Comparison of ENCODE assay signal across 9 mouse cellular contexts in genomic region chr13:83724196-83724595, GRCm38 (mm10).
DNase-seq lines count a peak whose midpoint lies in the region; ATAC-seq and TF ChIP-seq lines count a peak whose summit lies in the region.
"Had no signal": no experiment of that assay in that cellular context is flagged by ENCODE, and none has a peak within 500 bp of the region (broad histone marks: within the 10 kb centered on the region; RNA-seq: fewer than 3 reads in every experiment).

No protein-coding gene starts in this region.

- H3K9ac ChIP-seq in neural tube, embryonic 11.5 days (ENCODE audit: low read length): peak overlapping the region; percentile 86
- peak overlapping the region; percentile 100 for H3K9ac ChIP-seq in forebrain, embryonic 13.5 days

- no peaks in the 10 kb centered on the region for H3K36me3 ChIP-seq in neural tube, embryonic 11.5 days (ENCODE audit: control insufficient read depth, insufficient read depth, low read length)
- H3K36me3 ChIP-seq in forebrain, embryonic 13.5 days (ENCODE audit: poor library complexity, severe bottlenecking): peaks cover 5% of the 10 kb centered on the region; the same call in 1 of the 2 replicates
- H3K36me3 ChIP-seq in limb, embryonic 10.5 days: no peaks in the 10 kb centered on the region

- DNase-seq in neural tube, embryonic 11.5 days (ENCODE audit: low spot score): peak; percentile 31
- DNase-seq in neural tube, embryonic 10.5 days (ENCODE audit: extremely low spot score, low spot score): no peak
- DNase-seq in limb, embryonic 10.5 days (ENCODE audit: low spot score): peak; percentile 28
- no peak for DNase-seq in gastrocnemius, postnatal 25 days

- peak overlapping the region; percentile 100 for H3K27ac ChIP-seq in neural tube, embryonic 11.5 days (ENCODE audit: low read depth, low read length)
- H3K27ac ChIP-seq in forebrain, embryonic 13.5 days: peak overlapping the region; percentile 100
- no peak overlapping the region for H3K27ac ChIP-seq in limb, embryonic 10.5 days
- H3K27ac ChIP-seq in olfactory bulb, adult 2 months (ENCODE audit: insufficient read depth, low read depth, low read length): peak overlapping the region; percentile 98; the same call in 1 of the 2 replicates

- peak overlapping the region; percentile 61 for H3K4me3 ChIP-seq in neural tube, embryonic 11.5 days (ENCODE audit: low read depth, low read length)
- H3K4me3 ChIP-seq in forebrain, embryonic 13.5 days: peak overlapping the region; percentile 90
- H3K4me3 ChIP-seq in limb, embryonic 10.5 days: no peak overlapping the region
- H3K4me3 ChIP-seq in olfactory bulb, adult 2 months (ENCODE audit: insufficient read depth, low read depth, low read length): peak overlapping the region; percentile 48
- H3K4me3 ChIP-seq: megakaryocyte, embryonic 14.5 days had no signal

- no peak for ATAC-seq in neural tube, embryonic 11.5 days (ENCODE audit: insufficient read depth, low FRiP score, low TSS enrichment)
- no peak for ATAC-seq in forebrain, embryonic 13.5 days
- no peak for ATAC-seq in erythroblast, adult 5-6 weeks (replicated peaks; ENCODE audit: low FRiP score, poor library complexity, severe bottlenecking)

- TF ChIP-seq CTCF in olfactory bulb, adult 2 months (IDR thresholded peaks at IDR 0.05; ENCODE audit: insufficient read depth, low read depth, low read length): no peak

- H3K27me3 ChIP-seq in neural tube, embryonic 11.5 days (ENCODE audit: control insufficient read depth, insufficient read depth, low read length): peaks cover 33% of the 10 kb centered on the region
- H3K27me3 ChIP-seq in forebrain, embryonic 13.5 days: no peaks in the 10 kb centered on the region
- peaks cover 99% of the 10 kb centered on the region for H3K27me3 ChIP-seq in limb, embryonic 10.5 days (ENCODE audit: low read depth, poor library complexity, severe bottlenecking)

- H3K9me3 ChIP-seq in neural tube, embryonic 11.5 days (ENCODE audit: control insufficient read depth, low read length): no peaks in the 10 kb centered on the region
- H3K9me3 ChIP-seq in forebrain, embryonic 13.5 days (replicated peaks): no peaks in the 10 kb centered on the region
- H3K9me3 ChIP-seq in limb, embryonic 10.5 days (replicated peaks): no peaks in the 10 kb centered on the region
- H3K9me3 ChIP-seq: megakaryocyte, embryonic 14.5 days had no signal

- no peaks in the 10 kb centered on the region for H3K4me1 ChIP-seq in neural tube, embryonic 11.5 days (ENCODE audit: control insufficient read depth, insufficient read depth, low read length)
- 0 out of 2 replicates have a peak, but pooled peaks cover under 1% of the 10 kb centered on the region for H3K4me1 ChIP-seq in forebrain, embryonic 13.5 days
- H3K4me1 ChIP-seq in limb, embryonic 10.5 days: peaks cover 15% of the 10 kb centered on the region
- H3K4me1 ChIP-seq in olfactory bulb, adult 2 months (ENCODE audit: control insufficient read depth, insufficient read depth, low read length): no peaks in the 10 kb centered on the region

- no peak for TF ChIP-seq POLR2A in olfactory bulb, adult 2 months (IDR thresholded peaks at IDR 0.05; ENCODE audit: insufficient read depth, low read depth, low read length)

- 12% methylated on average over 3 of the region's 3 CpGs for WGBS in neural tube, embryonic 11.5 days
- WGBS in forebrain, embryonic 13.5 days: 10% methylated on average over 3 of the region's 3 CpGs
- 19% methylated on average over 3 of the region's 3 CpGs for WGBS in limb, embryonic 10.5 days
- whole genome bisulfite sequencing in olfactory bulb, adult 2 months: 8% methylated on average over 3 of the region's 3 CpGs

- peak overlapping the region; percentile 55 for H3K4me2 ChIP-seq in neural tube, embryonic 11.5 days (ENCODE audit: low read depth)
- H3K4me2 ChIP-seq in forebrain, embryonic 13.5 days: peak overlapping the region; percentile 87
- H3K4me2 ChIP-seq: heart, embryonic 11.5 days had no signal

Comparison
In these comparisons a context has a peak if more than half of its experiments do, and no peak if none do; other contexts are left out.
1. DNase-seq: peak in neural tube, embryonic 11.5 days (single experiment) and limb, embryonic 10.5 days (single experiment); none in neural tube, embryonic 10.5 days (single experiment) and gastrocnemius, postnatal 25 days (single experiment).